Comparison of ENCODE assay signal across 2 mouse cellular contexts in genomic region chr13:35991185-35991584, GRCm38 (mm10). TPM values are rescaled to one million over a fixed set of nuclear protein-coding genes. Genes with fewer than 3 reads are reported as not detected.
"Had no signal": no experiment of that assay in that cellular context is flagged by ENCODE, and none has a peak within 500 bp of the region (broad histone marks: within the 10 kb centered on the region; RNA-seq: fewer than 3 reads in every experiment).

No protein-coding gene starts in this region.

RNA-seq across cellular contexts. Expression of gene Ppp1r3g, which starts 32.5 kb away (rescaled TPM):
- total RNA-seq: gastrocnemius, adult 18-20 months; gastrocnemius, postnatal 14 days had no signal
